Mouse (Mus musculus): Measurements from ENCODE around the gene Lrp6. TPM values are rescaled to one million over a fixed set of nuclear protein-coding genes. Genes with fewer than 3 reads are reported as not detected.

Gene Lrp6
- total RNA-seq, 2 experiments from 2014 or later = 15.5 to 18.3 TPM

- ATAC-seq (ENCODE audit: poor library complexity, severe bottlenecking) = no peak
These were observed 66.2 kb downstream of the Lrp6 start for GRCm38 (mm10) chr6:134500381-134501162.

GRCm38 (mm10) chr6:134499089-134499488 lies 67.7 kb downstream of the Lrp6 start:
- ATAC-seq (ENCODE audit: poor library complexity, severe bottlenecking) = no peak

GRCm38 (mm10) chr6:134498518-134498917 lies 68.2 kb downstream of the Lrp6 start:
- ATAC-seq (ENCODE audit: poor library complexity, severe bottlenecking) = no peak

GRCm38 (mm10) chr6:134494828-134495698 lies 71.7 kb downstream of the Lrp6 start:
- no peak for ATAC-seq (ENCODE audit: poor library complexity, severe bottlenecking)

- ATAC-seq (ENCODE audit: poor library complexity, severe bottlenecking) = no peak
These were observed 77.1 kb downstream of the Lrp6 start for GRCm38 (mm10) chr6:134489637-134490036.

GRCm38 (mm10) chr6:134489130-134489529 lies 77.6 kb downstream of the Lrp6 start:
- ATAC-seq (ENCODE audit: poor library complexity, severe bottlenecking) = no peak

- ATAC-seq (ENCODE audit: poor library complexity, severe bottlenecking) = no peak
These were observed 80.4 kb downstream of the Lrp6 start for GRCm38 (mm10) chr6:134486318-134486717.

- no peak for ATAC-seq (ENCODE audit: poor library complexity, severe bottlenecking)
These were observed 87.3 kb downstream of the Lrp6 start for GRCm38 (mm10) chr6:134479481-134479880.

GRCm38 (mm10) chr6:134473143-134473561 lies 93.6 kb downstream of the Lrp6 start:
- no peak for ATAC-seq (ENCODE audit: poor library complexity, severe bottlenecking)

- peak; percentile 57 for ATAC-seq (ENCODE audit: poor library complexity, severe bottlenecking)
These were observed 95.9 kb downstream of the Lrp6 start for GRCm38 (mm10) chr6:134470857-134471256.

GRCm38 (mm10) chr6:134469297-134469696 lies 97.5 kb downstream of the Lrp6 start:
- ATAC-seq (ENCODE audit: poor library complexity, severe bottlenecking) = no peak

GRCm38 (mm10) chr6:134466671-134467229 lies 100.0 kb downstream of the Lrp6 start:
- no peak for ATAC-seq (ENCODE audit: poor library complexity, severe bottlenecking)

- ATAC-seq (ENCODE audit: poor library complexity, severe bottlenecking) = peak; percentile 67
These were observed 105.6 kb downstream of the Lrp6 start for GRCm38 (mm10) chr6:134461175-134461574.

GRCm38 (mm10) chr6:134458376-134458775 lies 108.4 kb downstream of the Lrp6 start:
- no peak for ATAC-seq (ENCODE audit: poor library complexity, severe bottlenecking)

GRCm38 (mm10) chr6:134454093-134454492 lies 112.7 kb downstream of the Lrp6 start:
- 0 out of 2 replicates have a peak, but pooled peaks have one; percentile 38 for ATAC-seq (ENCODE audit: poor library complexity, severe bottlenecking)

- ATAC-seq (ENCODE audit: poor library complexity, severe bottlenecking) = no peak
These were observed 116.1 kb downstream of the Lrp6 start for GRCm38 (mm10) chr6:134450661-134451119.

GRCm38 (mm10) chr6:134449958-134450357 lies 116.8 kb downstream of the Lrp6 start:
- no peak for ATAC-seq (ENCODE audit: poor library complexity, severe bottlenecking)

- no peak for ATAC-seq (ENCODE audit: poor library complexity, severe bottlenecking)
These were observed 118.3 kb downstream of the Lrp6 start for GRCm38 (mm10) chr6:134448451-134448850.

GRCm38 (mm10) chr6:134443925-134444324 lies 122.8 kb downstream of the Lrp6 start:
- ATAC-seq (ENCODE audit: poor library complexity, severe bottlenecking) = no peak

- no peak for ATAC-seq (ENCODE audit: poor library complexity, severe bottlenecking)
These were observed 123.4 kb downstream of the Lrp6 start for GRCm38 (mm10) chr6:134443198-134443904.

- no peak for ATAC-seq (ENCODE audit: poor library complexity, severe bottlenecking)
These were observed 124.5 kb downstream of the Lrp6 start for GRCm38 (mm10) chr6:134442219-134442618.

All from megakaryocyte, adult 5-6 weeks (primary cell).